Mouse (Mus musculus): ENCODE data around the gene Txndc15.
"Not testable (repeated sequence)": the region's sequence is repeated elsewhere in the genome, so short reads cannot be mapped to it uniquely, and the experiment has no call there.

Gene Txndc15

GRCm38 (mm10) chr13:55714501-55715166 lies at the start of gene Txndc15:
TSS of gene Txndc15 (plus strand) at chr13:55714650.
- peak; percentile 83 for DNase-seq (ENCODE audit: low read depth)

- DNase-seq (ENCODE audit: low read depth): peak; percentile 64
Measured at GRCm38 (mm10) chr13:55668550-55668949, 45.9 kb upstream of the Txndc15 start.

GRCm38 (mm10) chr13:55672711-55673110 lies 41.7 kb upstream of the Txndc15 start:
- DNase-seq (ENCODE audit: low read depth): no peak

- DNase-seq (ENCODE audit: low read depth): no peak
Measured at GRCm38 (mm10) chr13:55677364-55677763, 37.1 kb upstream of the Txndc15 start.

- no peak for DNase-seq (ENCODE audit: low read depth)
Measured at GRCm38 (mm10) chr13:55682201-55682600, 32.2 kb upstream of the Txndc15 start.

GRCm38 (mm10) chr13:55683581-55683980 lies 30.9 kb upstream of the Txndc15 start:
- DNase-seq (ENCODE audit: low read depth): no peak

- DNase-seq (ENCODE audit: low read depth): no peak
Measured at GRCm38 (mm10) chr13:55686107-55686633, 28.3 kb upstream of the Txndc15 start.

GRCm38 (mm10) chr13:55687927-55688602 lies 26.4 kb upstream of the Txndc15 start:
- DNase-seq (ENCODE audit: low read depth): no peak

GRCm38 (mm10) chr13:55692535-55693242 lies 21.8 kb upstream of the Txndc15 start, which contains the start of gene B230219D22Rik:
TSS of gene B230219D22Rik (plus strand) at chr13:55693124.
- peak; percentile 93 for DNase-seq (ENCODE audit: low read depth)

- DNase-seq (ENCODE audit: low read depth): peak; percentile 46
Measured at GRCm38 (mm10) chr13:55693243-55693721, 21.2 kb upstream of the Txndc15 start.

- peak; percentile 44 for DNase-seq (ENCODE audit: low read depth)
Measured at GRCm38 (mm10) chr13:55694110-55694509, 20.3 kb upstream of the Txndc15 start.

- not testable (repeated sequence) for DNase-seq (ENCODE audit: low read depth)
Measured at GRCm38 (mm10) chr13:55695989-55696388, 18.5 kb upstream of the Txndc15 start.

GRCm38 (mm10) chr13:55704301-55704700 lies 10.1 kb upstream of the Txndc15 start:
- peak; percentile 80 for DNase-seq (ENCODE audit: low read depth)

- DNase-seq (ENCODE audit: low read depth): peak; percentile 51
Measured at GRCm38 (mm10) chr13:55712846-55713245, 1.6 kb upstream of the Txndc15 start.

GRCm38 (mm10) chr13:55715167-55715512 lies 690 bp downstream of the Txndc15 start:
- DNase-seq (ENCODE audit: low read depth): peak; percentile 51

GRCm38 (mm10) chr13:55715908-55716510 lies 1.6 kb downstream of the Txndc15 start:
- no peak for DNase-seq (ENCODE audit: low read depth)

- no peak for DNase-seq (ENCODE audit: low read depth)
Measured at GRCm38 (mm10) chr13:55721516-55721915, 7.1 kb downstream of the Txndc15 start.

- DNase-seq (ENCODE audit: low read depth): no peak
Measured at GRCm38 (mm10) chr13:55721995-55722394, 7.5 kb downstream of the Txndc15 start.

- peak; percentile 68 for DNase-seq (ENCODE audit: low read depth)
Measured at GRCm38 (mm10) chr13:55726598-55727119, 12.2 kb downstream of the Txndc15 start.

GRCm38 (mm10) chr13:55727120-55727838 lies 12.8 kb downstream of the Txndc15 start, which contains the start of gene Pcbd2:
TSS of gene Pcbd2 (plus strand) at chr13:55727368.
- peak; percentile 81 for DNase-seq (ENCODE audit: low read depth)

- DNase-seq (ENCODE audit: low read depth): peak; percentile 92
Measured at GRCm38 (mm10) chr13:55727839-55728238, 13.4 kb downstream of the Txndc15 start.
